Mouse (Mus musculus) lung, postnatal 0 days (tissue): ENCODE results near the gene Ccdc82. TPM values are rescaled to one million over a fixed set of nuclear protein-coding genes. Genes with fewer than 3 reads are reported as not detected.

ENCODE experiments used
- ATAC-seq: fragments of 200-750 bp; cut with Nextera tagmentation; 2 replicates; pipeline ENCODE4 v1.8.0; 2017; ENCODE audit warnings: moderate library complexity
- DNase-seq: peaks from one replicate; pipeline ENCODE4 v3.0.0-alpha.2; 2016; ENCODE audit warnings: low spot score
- H3K27ac ChIP-seq: fragments of 300-500 bp; sonication (generic); 2 replicates; pipeline ENCODE4 v1.5.1; 2014; ENCODE audit warnings: antibody characterized with exemption, mild to moderate bottlenecking, low read length, mixed read lengths
- H3K27me3 ChIP-seq: fragments of 300-500 bp; sonication (generic); replicated peaks from 2 replicates; pipeline ENCODE4 v1.6.1; 2014; ENCODE audit warnings: low read length, mixed read lengths; ENCODE audit not compliant: insufficient read depth
- H3K36me3 ChIP-seq: fragments of 300-500 bp; sonication (generic); 2 replicates; pipeline ENCODE4 v1.6.1; 2014; ENCODE audit warnings: low read length, mixed read lengths; ENCODE audit not compliant: insufficient read depth
- H3K4me1 ChIP-seq: fragments of 300-500 bp; sonication (generic); 2 replicates; pipeline ENCODE4 v1.6.1; 2014; ENCODE audit warnings: antibody characterized with exemption, low read depth, low read length, mixed read lengths; ENCODE audit not compliant: insufficient read depth
- H3K4me2 ChIP-seq: fragments of 300-500 bp; sonication (generic); replicated peaks from 2 replicates; pipeline ENCODE4 v1.6.1; 2014; ENCODE audit warnings: low read depth, mild to moderate bottlenecking, low read length, moderate library complexity, mixed read lengths
- H3K4me3 ChIP-seq: fragments of 300-500 bp; sonication (generic); 2 replicates; pipeline ENCODE4 v1.5.1; 2014; ENCODE audit warnings: low read depth, low read length
- H3K9ac ChIP-seq: fragments of 300-500 bp; sonication (generic); replicated peaks from 2 replicates; pipeline ENCODE4 v1.6.1; 2014; ENCODE audit warnings: low read depth, mild to moderate bottlenecking
- H3K9me3 ChIP-seq: fragments of 300-500 bp; sonication (generic); 2 replicates; pipeline ENCODE4 v1.6.1; 2016; ENCODE audit warnings: low read length, mixed read lengths
- CTCF ChIP-seq: IDR thresholded peaks from 2 replicates; pipeline ENCODE4 v1.5.1; 2016; ENCODE audit warnings: antibody characterized with exemption, mild to moderate bottlenecking
- EP300 ChIP-seq: IDR thresholded peaks from 2 replicates; pipeline ENCODE4 v1.6.1; 2016; ENCODE audit warnings: antibody characterized with exemption, mild to moderate bottlenecking, control low read depth
- WGBS: fragments of 180-500 bp; shearing (Covaris S2); extraction: QIAGEN DNeasy Blood & Tissue Kit; methylation state at CpG from one replicate; pipeline ENCODE4 v1.1.7; 2014; 5-methylcytosine and 5-hydroxymethylcytosine counted together
- polyA plus RNA-seq: library from polyadenylated mRNA; unstranded; fragments of >200 nt; fragmentation: Nextera tagmentation; extraction: Ambion mirVana; gene quantifications from 2 replicates; pipeline ENCODE4 v1.2.1, GENCODE M21; 2015

The Ccdc82 gene
- polyA plus RNA-seq, 1 experiment from 2014 or later: 7.4 TPM

DNA sequence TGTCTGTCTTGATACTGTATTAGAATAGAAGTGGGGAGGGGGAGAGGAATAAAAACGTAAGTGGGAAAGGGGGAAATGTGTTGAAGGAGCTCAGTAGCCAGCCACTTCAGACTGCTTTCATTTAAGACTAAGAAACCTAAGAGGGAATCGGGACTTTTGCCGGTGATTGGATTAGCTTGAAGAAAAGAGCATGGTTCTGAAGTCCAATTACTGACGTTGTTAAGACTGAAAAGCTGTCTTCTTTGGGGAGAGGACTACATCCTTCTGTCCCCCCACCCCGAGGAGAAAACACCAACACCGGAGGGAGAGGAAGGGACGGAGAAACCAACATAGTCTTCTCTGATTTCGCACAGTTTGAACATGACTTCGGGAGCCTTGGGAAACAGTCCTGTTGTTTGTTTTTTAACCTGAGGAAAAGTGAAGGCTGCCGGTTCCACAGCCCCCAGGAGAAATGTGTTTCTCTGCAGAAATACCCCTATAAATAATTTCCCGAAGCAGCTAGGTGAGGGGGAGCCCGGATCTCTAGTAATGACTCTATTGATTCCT is 50.4 kb downstream of the Ccdc82 start:
- DNase-seq: peak; percentile 57
- H3K9me3 ChIP-seq: no peaks in the 10 kb centered on the region
- no peak for ATAC-seq
- no peak for TF ChIP-seq EP300
- TF ChIP-seq CTCF: no peak
- H3K4me3 ChIP-seq: peak overlapping the region; percentile 65
- H3K36me3 ChIP-seq: no peaks in the 10 kb centered on the region
- peaks cover 35% of the 10 kb centered on the region for H3K4me1 ChIP-seq
- peak overlapping the region; percentile 79 for H3K27ac ChIP-seq
- H3K27me3 ChIP-seq: no peaks in the 10 kb centered on the region
- peak overlapping the region; percentile 75 for H3K4me2 ChIP-seq
- 0% methylated on average over 12 of the region's 12 CpGs for WGBS
- peak overlapping the region; percentile 68 for H3K9ac ChIP-seq

DNA sequence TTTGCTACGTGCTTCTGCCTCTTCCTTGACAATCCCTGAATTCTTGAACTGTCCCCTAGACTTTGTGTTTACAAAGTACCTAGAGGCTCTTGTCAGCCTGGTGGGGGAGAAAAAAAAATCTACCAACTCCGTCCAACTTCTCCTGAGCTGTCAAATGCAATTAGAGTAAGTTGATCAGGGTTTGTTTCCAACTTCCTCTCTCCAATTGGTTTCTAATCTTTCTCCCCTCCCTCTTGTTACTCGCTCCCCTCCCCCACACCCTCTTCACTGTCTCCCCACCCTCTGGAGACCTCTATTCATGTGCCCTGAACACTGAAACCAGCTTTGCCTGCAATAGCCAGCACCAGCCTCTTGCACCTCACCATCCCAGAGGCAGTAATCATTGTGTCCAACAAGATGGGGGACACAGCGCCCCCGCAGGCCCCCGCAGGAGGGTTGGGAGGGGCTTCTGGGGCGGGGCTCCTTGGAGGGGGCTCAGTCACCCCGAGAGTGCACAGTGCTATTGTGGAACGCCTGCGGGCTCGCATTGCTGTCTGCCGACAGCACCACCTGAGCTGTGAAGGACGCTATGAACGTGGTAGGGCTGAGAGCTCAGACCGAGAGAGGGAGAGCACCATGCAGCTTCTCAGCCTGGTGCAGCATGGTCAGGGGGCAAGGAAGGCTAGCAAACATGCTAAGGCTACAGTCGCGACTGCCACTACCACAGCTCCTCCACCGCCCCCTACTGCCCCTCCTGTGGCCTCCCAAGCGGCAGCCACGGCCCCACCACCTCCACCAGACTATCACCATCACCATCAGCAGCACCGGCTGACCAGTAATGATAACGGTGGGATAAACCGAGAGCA is 51.1 kb downstream of the Ccdc82 start, which contains the start of gene Maml2:
Maml2 (plus strand) TSS at position 290 of the 845 bp plus-strand sequence.
- under 1% methylated on average over 21 of the region's 23 CpGs for WGBS
- H3K9ac ChIP-seq: peak within 1 kb of the TSS; percentile 68
- peaks cover 40% of the 10 kb centered on the region for H3K4me1 ChIP-seq
- no peaks in the 10 kb centered on the region for H3K27me3 ChIP-seq
- H3K9me3 ChIP-seq: no peaks in the 10 kb centered on the region
- peak within 1 kb of the TSS; percentile 65 for H3K4me3 ChIP-seq
- TF ChIP-seq CTCF (peak; percentile 50), EP300 (no peak)
- DNase-seq: peak; percentile 74
- ATAC-seq: peak; percentile 42
- H3K27ac ChIP-seq: peak within 1 kb of the TSS; percentile 79
- no peaks in the 10 kb centered on the region for H3K36me3 ChIP-seq
- H3K4me2 ChIP-seq: peak within 1 kb of the TSS; percentile 75

DNA sequence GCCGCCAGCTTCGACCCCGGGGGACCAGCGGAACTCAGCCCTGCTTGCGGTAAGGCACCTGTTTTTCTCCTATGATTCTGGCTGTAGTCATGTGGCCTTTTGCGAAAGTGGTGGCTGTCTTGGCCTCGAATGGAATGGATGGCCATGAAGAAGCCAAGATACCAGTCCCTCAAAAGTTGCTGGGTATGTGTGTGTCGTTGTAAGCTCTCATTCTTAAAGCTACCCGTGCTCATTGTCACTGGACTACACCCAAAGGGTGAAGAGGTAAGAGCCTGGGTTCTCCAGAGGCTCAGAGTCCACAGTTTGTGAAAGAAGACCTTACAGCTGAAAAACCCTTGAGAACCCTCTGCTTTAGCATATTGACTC is 51.7 kb downstream of the Ccdc82 start:
- WGBS: 14% methylated on average over 9 of the region's 9 CpGs
- Histone ChIP-seq H3K4me2 (peak overlapping the region; percentile 75), H3K4me3 (peak overlapping the region; percentile 65), H3K27ac (peak overlapping the region; percentile 79), H3K36me3 (no peaks in the 10 kb centered on the region), H3K9ac (peak overlapping the region; percentile 68), H3K4me1 (peaks cover 40% of the 10 kb centered on the region), H3K9me3 (no peaks in the 10 kb centered on the region), H3K27me3 (no peaks in the 10 kb centered on the region)
- ATAC-seq: no peak
- no peak for DNase-seq
- TF ChIP-seq CTCF (no peak), EP300 (no peak)

DNA sequence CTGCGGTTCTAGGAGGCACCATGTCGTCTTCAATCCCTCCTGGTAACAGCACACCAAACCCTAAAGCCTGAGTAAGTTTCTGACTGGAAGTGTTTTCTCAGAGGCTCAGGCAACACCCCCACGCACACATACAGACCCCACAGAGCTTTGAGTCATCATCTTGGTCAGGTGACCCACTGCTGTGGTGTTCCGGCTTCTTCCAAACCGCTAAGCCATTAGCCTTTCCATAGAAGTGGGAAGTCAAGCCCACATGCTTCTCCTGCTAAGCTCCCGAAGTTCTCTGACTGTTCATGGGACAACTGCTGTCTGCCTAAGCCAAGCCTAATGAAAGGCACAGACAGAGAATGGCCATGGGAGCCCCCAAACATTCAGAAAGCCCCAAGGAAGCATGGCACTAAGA is 52.4 kb downstream of the Ccdc82 start:
- no peak for TF ChIP-seq EP300
- no peak for TF ChIP-seq CTCF
- ATAC-seq: no peak
- Histone ChIP-seq H3K9ac (no peak overlapping the region), H3K9me3 (no peaks in the 10 kb centered on the region), H3K4me2 (peak overlapping the region; percentile 75), H3K27me3 (no peaks in the 10 kb centered on the region), H3K4me3 (peak overlapping the region; percentile 65), H3K4me1 (peaks cover 42% of the 10 kb centered on the region), H3K36me3 (no peaks in the 10 kb centered on the region), H3K27ac (peak overlapping the region; percentile 79)
- DNase-seq: peak; percentile 29
- WGBS: 74% methylated on average over 6 of the region's 6 CpGs

DNA sequence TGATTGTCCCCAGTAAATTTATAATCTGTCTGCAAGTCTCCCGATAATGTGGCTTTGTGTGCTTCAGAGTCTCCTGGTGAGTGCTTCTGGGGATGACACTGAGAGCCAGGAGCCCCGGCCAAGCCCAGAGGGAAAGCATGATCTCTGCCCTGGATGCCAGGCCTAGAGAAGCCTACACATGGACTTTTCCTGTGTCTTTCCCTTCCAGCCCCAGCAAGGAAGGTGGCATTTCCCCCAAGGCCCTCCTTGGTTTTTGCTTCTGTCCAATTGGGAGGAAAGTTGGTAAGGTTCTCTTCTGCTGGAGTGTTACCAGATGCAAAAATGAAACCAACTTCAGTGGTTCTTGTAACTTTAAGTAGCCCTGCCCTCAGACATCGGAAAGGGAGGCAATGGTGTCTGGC is 53.3 kb downstream of the Ccdc82 start:
- H3K36me3 ChIP-seq: no peaks in the 10 kb centered on the region
- 28% methylated on average over 3 of the region's 3 CpGs for WGBS
- ATAC-seq: no peak
- no peaks in the 10 kb centered on the region for H3K9me3 ChIP-seq
- peak; percentile 44 for DNase-seq
- H3K27me3 ChIP-seq: no peaks in the 10 kb centered on the region
- TF ChIP-seq CTCF: no peak
- TF ChIP-seq EP300: no peak
- peak overlapping the region; percentile 65 for H3K4me3 ChIP-seq
- H3K4me2 ChIP-seq: peak overlapping the region; percentile 75
- H3K27ac ChIP-seq: peak overlapping the region; percentile 79
- H3K9ac ChIP-seq: peak overlapping the region; percentile 39
- peaks cover 47% of the 10 kb centered on the region for H3K4me1 ChIP-seq

DNA sequence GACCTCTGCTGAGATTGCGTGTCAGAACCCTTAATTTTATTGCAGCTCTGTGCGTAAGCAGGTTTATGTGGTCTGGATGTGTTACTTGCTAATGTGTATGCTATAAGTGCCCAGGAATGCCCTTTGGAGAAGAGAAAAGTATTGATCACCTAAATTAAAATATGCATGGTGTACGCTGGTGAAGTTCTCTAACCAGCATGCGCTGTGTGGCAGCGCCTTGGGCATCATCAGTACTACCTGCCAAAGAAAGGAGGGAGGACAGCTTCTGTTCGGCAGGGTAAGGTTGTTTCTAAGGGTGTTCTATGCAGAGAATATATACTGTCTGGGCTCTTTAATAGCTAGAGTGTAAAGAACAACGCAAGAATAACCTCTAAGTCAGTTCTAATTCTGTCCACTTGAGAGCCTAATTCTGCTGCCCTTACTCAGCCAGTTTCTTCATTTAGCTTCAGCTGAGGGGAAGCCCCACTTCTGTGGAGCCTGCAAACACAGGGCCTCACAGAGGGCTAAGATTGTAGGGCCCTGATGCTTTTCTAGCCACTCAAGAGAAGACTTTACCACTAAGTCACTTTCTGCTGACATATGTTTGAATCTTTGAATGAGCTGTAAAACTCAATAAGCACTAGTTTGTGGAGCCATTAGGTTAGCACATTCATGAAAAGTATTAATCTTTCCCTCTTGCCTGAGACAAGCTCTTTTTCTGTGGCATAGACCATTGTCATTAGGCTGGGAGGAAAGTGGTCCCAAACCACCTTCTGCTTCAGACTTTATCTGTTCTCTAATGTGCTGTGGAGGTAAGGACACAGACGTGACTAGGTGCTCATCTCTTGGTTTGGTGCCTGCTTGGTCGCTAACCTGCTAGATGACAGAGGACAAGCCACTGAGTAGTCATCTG is 54.4 kb downstream of the Ccdc82 start:
- no peaks in the 10 kb centered on the region for H3K36me3 ChIP-seq
- H3K9ac ChIP-seq: 0 out of 2 replicates have a peak overlapping the region, but pooled peaks have one; percentile 39
- peaks cover 47% of the 10 kb centered on the region for H3K4me1 ChIP-seq
- 76% methylated on average over 9 of the region's 9 CpGs for WGBS
- no peak for TF ChIP-seq CTCF
- TF ChIP-seq EP300: no peak
- DNase-seq: peak; percentile 46
- peak overlapping the region; percentile 75 for H3K4me2 ChIP-seq
- peak overlapping the region; percentile 65; the same call in 1 of the 2 replicates for H3K4me3 ChIP-seq
- H3K9me3 ChIP-seq: no peaks in the 10 kb centered on the region
- ATAC-seq: no peak
- H3K27ac ChIP-seq: peak overlapping the region; percentile 9; the same call in 1 of the 2 replicates
- no peaks in the 10 kb centered on the region for H3K27me3 ChIP-seq
